Mouse (Mus musculus) midbrain, postnatal 0 days (tissue): ENCODE measurements around the gene Cog7. TPM values are rescaled to one million over a fixed set of nuclear protein-coding genes. Genes with fewer than 3 reads are reported as not detected.

ENCODE experiments used
- ATAC-seq: fragments of 200-750 bp; cut with Nextera tagmentation; 2 replicates; pipeline ENCODE4 v1.8.0; 2017; ENCODE audit warnings: moderate number of reproducible peaks, mild to moderate bottlenecking, moderate TSS enrichment, moderate library complexity; ENCODE audit not compliant: low FRiP score
- DNase-seq: peaks from one replicate; pipeline ENCODE4 v3.0.0-alpha.2; 2015; ENCODE audit warnings: low spot score
- H3K27ac ChIP-seq: fragments of 300-500 bp; sonication (generic); 2 replicates; pipeline ENCODE4 v1.5.1; 2014; ENCODE audit warnings: low read depth, mild to moderate bottlenecking, low read length, mixed read lengths
- H3K27me3 ChIP-seq: fragments of 300-500 bp; sonication (generic); 2 replicates; pipeline ENCODE4 v1.6.1; 2014; ENCODE audit warnings: low read length, control low read depth, mixed read lengths; ENCODE audit not compliant: insufficient read depth
- H3K36me3 ChIP-seq: fragments of 300-500 bp; sonication (generic); 2 replicates; pipeline ENCODE4 v1.6.1; 2014; ENCODE audit warnings: low read length, control low read depth, mixed read lengths; ENCODE audit not compliant: insufficient read depth
- H3K4me1 ChIP-seq: fragments of 300-500 bp; sonication (generic); 2 replicates; pipeline ENCODE4 v1.6.1; 2014; ENCODE audit warnings: mild to moderate bottlenecking, control low read depth, antibody characterized with exemption, low read length, mixed read lengths; ENCODE audit not compliant: insufficient read depth
- H3K4me2 ChIP-seq: fragments of 300-500 bp; sonication (generic); 2 replicates; pipeline ENCODE4 v1.6.1; 2014; ENCODE audit warnings: low read depth, mild to moderate bottlenecking, low read length, mixed read lengths; ENCODE audit not compliant: poor library complexity, severe bottlenecking
- H3K4me3 ChIP-seq: fragments of 300-500 bp; sonication (generic); 2 replicates; pipeline ENCODE4 v1.5.1; 2014; ENCODE audit warnings: low read depth, mild to moderate bottlenecking, low read length, moderate library complexity
- H3K9ac ChIP-seq: fragments of 300-500 bp; sonication (generic); replicated peaks from 2 replicates; pipeline ENCODE4 v1.6.1; 2014; ENCODE audit warnings: mild to moderate bottlenecking, low read length, moderate library complexity, mixed read lengths; ENCODE audit not compliant: poor library complexity, severe bottlenecking
- H3K9me3 ChIP-seq: fragments of 300-500 bp; sonication (generic); 2 replicates; pipeline ENCODE4 v1.6.1; 2016; ENCODE audit warnings: low read length, control low read depth
- CTCF ChIP-seq: IDR thresholded peaks from 2 replicates; pipeline ENCODE4 v1.5.1; 2016; ENCODE audit warnings: antibody characterized with exemption, mild to moderate bottlenecking
- WGBS: fragments of 180-500 bp; shearing (Covaris S2); extraction: QIAGEN DNeasy Blood & Tissue Kit; methylation state at CpG from one replicate; pipeline ENCODE4 v1.1.7; 2014; 5-methylcytosine and 5-hydroxymethylcytosine counted together
- polyA plus RNA-seq: library from polyadenylated mRNA; unstranded; fragments of >200 nt; fragmentation: Nextera tagmentation; extraction: Ambion mirVana; gene quantifications from 2 replicates; pipeline ENCODE4 v1.2.1, GENCODE M21; 2015
- total RNA-seq: library from RNA; depleted of rRNA; stranded (reverse); fragments of >200 nt; gene quantifications from 2 replicates; pipeline ENCODE4 v1.2.3, GENCODE M21; 2014

The Cog7 gene
- total and polyA plus RNA-seq, 2 experiments from 2014 or later: 27.4 to 34.9 TPM

DNA sequence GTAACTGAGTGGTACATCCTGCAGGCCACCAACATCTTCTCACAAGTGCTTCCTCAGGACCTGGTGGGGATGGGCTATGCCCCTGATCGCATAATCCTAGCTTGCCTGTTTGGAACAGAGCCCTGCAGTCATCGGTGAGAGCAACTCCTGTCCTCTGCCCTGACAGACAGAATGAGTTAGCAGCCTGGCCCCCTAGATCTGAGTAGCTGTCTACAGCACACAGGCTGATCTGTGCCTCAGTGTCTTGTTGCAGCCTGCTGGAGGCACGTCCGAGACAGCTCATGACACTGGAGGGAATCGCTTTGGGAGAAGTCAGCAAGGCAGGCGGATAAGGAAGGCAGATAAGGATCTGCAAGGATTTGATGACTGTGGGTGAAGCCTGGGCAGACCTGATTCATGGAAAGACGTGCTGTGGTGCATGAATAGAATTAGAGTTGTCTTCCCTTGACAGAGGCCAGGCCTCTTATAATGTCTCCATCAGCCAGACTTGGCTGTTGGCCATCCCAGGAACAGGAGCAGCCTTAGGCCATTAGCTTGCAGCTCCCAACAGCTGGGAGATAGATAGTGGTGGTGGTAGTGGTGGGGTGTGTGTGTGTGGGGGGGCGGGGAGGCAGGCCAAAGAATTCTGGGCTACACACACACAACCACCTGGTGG lies 78.6 kb downstream of the Cog7 start:
- Histone ChIP-seq H3K9me3 (no peaks in the 10 kb centered on the region), H3K4me1 (no peaks in the 10 kb centered on the region), H3K4me3 (no peak overlapping the region), H3K9ac (no peak overlapping the region), H3K27me3 (no peaks in the 10 kb centered on the region), H3K36me3 (no peaks in the 10 kb centered on the region), H3K4me2 (no peak overlapping the region), H3K27ac (no peak overlapping the region)
- 64% methylated on average over 8 of the region's 8 CpGs for WGBS
- ATAC-seq (no peak; the same call in 1 of the 2 replicates), DNase-seq (peak; percentile 20)
- TF ChIP-seq CTCF: no peak

DNA sequence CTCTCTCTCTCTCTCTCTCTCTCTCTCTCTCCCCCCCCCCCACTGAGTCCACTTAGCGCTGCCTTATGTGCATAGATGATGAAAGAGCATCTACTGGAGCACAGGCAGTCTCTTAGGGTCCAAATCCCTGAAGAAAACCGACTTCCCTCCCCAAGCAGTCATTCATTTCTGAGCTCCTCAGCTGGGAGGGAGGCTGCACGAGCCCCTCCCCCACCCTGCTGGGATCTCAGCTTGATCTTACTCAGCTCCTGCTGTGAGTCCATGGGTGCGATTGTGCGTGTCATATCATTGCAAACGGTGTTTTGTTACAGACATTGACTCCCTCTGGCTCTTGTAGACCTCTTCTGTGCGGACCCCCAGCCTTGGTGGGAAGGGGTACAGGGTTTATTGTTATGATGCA lies 81.6 kb downstream of the Cog7 start:
- Histone ChIP-seq H3K9ac (no peak overlapping the region), H3K36me3 (no peaks in the 10 kb centered on the region), H3K27me3 (no peaks in the 10 kb centered on the region), H3K4me2 (no peak overlapping the region), H3K4me3 (no peak overlapping the region), H3K27ac (no peak overlapping the region), H3K4me1 (no peaks in the 10 kb centered on the region), H3K9me3 (no peaks in the 10 kb centered on the region)
- TF ChIP-seq CTCF: no peak
- ATAC-seq (no peak), DNase-seq (peak; percentile 6)
- 11% methylated on average over 7 of the region's 7 CpGs for WGBS

DNA sequence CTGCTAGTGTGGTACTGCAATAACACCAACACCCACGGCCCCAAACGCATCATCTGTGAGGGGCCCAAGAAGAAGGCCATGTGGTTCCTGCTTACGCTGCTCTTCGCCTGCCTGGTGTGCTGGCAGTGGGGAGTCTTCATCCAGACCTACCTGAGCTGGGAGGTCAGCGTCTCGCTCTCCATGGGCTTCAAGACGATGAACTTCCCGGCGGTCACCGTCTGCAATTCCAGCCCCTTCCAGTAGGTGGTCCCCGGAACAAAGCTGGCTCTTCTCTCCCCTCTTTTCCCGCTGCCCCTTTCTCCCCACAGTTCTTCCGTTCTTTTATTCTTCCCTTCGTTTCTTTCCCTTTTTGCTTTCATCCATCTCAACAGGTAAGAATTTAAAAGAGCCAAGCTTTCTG lies 82.2 kb downstream of the Cog7 start:
- TF ChIP-seq CTCF: peak; percentile 64
- 8% methylated on average over 14 of the region's 14 CpGs for WGBS
- Histone ChIP-seq H3K4me3 (no peak overlapping the region), H3K4me1 (no peaks in the 10 kb centered on the region), H3K9me3 (no peaks in the 10 kb centered on the region), H3K9ac (no peak overlapping the region), H3K27me3 (no peaks in the 10 kb centered on the region), H3K36me3 (no peaks in the 10 kb centered on the region), H3K4me2 (peak overlapping the region; percentile 6; the same call in 1 of the 2 replicates), H3K27ac (no peak overlapping the region)
- DNase-seq (no peak), ATAC-seq (no peak)

DNA sequence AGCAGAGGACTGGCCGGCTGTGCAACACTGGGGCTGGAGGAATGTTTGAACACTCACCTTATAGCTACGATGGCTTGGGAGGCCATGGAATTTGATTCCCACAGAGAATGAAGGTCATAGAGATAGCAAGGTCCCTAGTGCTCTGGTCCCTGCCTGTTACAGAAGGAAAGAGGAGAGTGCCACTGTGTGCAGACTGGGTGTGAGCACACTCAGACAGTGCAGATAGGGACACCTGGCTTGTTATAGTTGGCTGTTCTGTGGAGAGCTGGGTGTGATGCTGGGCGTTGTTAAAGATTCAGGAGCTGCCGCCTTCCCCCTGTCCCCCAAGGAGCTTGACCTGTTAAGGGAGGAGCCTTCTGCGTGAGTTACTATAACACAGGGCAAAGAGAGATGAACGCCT lies 84.8 kb downstream of the Cog7 start:
- no peak overlapping the region for H3K4me3 ChIP-seq
- DNase-seq (no peak), ATAC-seq (no peak)
- no peaks in the 10 kb centered on the region for H3K27me3 ChIP-seq
- no peaks in the 10 kb centered on the region for H3K4me1 ChIP-seq
- no peak overlapping the region for H3K4me2 ChIP-seq
- no peaks in the 10 kb centered on the region for H3K36me3 ChIP-seq
- WGBS: 48% methylated on average over 6 of the region's 6 CpGs
- TF ChIP-seq CTCF: no peak
- H3K9me3 ChIP-seq: no peaks in the 10 kb centered on the region
- no peak overlapping the region for H3K27ac ChIP-seq
- no peak overlapping the region for H3K9ac ChIP-seq

DNA sequence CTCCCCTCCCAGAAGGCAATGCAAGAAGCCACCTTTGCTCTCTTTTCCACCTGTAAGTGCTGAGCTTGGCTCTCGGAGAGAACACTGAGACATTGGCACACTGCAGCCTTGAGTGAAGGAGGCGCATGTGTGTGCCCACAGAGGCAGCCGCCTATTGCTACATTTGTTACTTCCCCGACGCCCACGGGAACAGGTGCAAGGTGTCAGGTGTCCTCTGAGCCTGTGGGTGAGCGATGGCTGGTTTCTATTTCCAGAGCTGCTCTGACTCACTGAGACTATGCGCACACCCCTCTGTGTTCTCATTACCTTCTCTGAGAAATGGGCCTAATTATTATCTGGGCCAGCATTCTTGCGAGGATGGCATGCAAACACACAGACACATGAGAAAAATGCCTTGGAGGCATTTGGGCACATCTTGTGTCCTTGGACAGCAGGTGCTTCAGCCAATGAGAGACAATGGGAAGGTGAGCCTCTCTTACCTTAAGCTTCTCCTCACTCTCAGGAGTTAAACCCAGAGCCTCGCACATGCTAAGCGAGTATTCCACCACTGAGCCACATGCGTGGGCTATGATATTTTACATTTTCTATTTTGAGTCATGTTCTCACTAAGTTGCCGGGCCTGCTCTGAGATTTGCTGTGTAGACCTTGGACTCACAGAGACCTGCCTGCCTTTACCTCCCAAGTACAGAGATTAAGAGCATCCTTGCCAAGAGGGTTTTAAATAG lies 90.7 kb downstream of the Cog7 start:
- DNase-seq (no peak), ATAC-seq (no peak)
- TF ChIP-seq CTCF: no peak
- Histone ChIP-seq H3K9me3 (no peaks in the 10 kb centered on the region), H3K4me1 (no peaks in the 10 kb centered on the region), H3K9ac (no peak overlapping the region), H3K4me3 (no peak overlapping the region), H3K27me3 (no peaks in the 10 kb centered on the region), H3K27ac (no peak overlapping the region), H3K36me3 (no peaks in the 10 kb centered on the region), H3K4me2 (no peak overlapping the region)
- WGBS: 93% methylated on average over 13 of the region's 13 CpGs

DNA sequence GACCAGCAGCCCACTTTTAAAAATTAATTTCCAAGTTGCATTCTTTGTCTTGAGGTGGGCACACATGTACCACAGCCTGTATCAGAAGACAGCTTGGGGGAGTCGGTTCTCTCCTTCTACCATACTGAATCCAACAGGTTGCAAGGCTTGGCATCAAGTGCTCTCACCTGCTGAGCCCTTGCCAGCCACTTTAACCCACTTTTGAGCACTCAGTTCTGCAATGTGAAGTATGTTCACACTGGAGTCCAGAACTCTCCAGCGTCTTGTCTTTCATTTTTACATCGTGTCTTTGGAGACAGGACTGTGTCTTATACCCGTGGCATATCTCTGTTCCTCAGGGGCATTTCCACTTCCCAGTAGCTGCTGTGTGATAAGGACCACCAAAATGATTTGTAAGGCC lies 101.3 kb downstream of the Cog7 start:
- no peak for TF ChIP-seq CTCF
- Histone ChIP-seq H3K27ac (no peak overlapping the region), H3K9me3 (no peaks in the 10 kb centered on the region)

More for the DNA sequence above, 101.3 kb downstream of the Cog7 start:
- no peaks in the 10 kb centered on the region for H3K27me3 ChIP-seq
- no peak overlapping the region for H3K9ac ChIP-seq
- ATAC-seq: no peak
- no peaks in the 10 kb centered on the region for H3K4me1 ChIP-seq
- H3K36me3 ChIP-seq: no peaks in the 10 kb centered on the region
- DNase-seq: no peak
- H3K4me3 ChIP-seq: no peak overlapping the region
- H3K4me2 ChIP-seq: no peak overlapping the region
- 89% methylated on average over 4 of the region's 4 CpGs for WGBS
